Mouse (Mus musculus) brain, embryonic 14.5 days (tissue): Measurements from ENCODE around the gene Hist1h4h.

ENCODE experiments used
- CTCF ChIP-seq: fragments of 200-500 bp; IDR thresholded peaks from 2 replicates; pipeline ENCODE4 v1.5.1; 2012; ENCODE audit warnings: inconsistent platforms, mild to moderate bottlenecking, moderate library complexity, borderline replicate concordance; ENCODE audit not compliant: insufficient read depth, insufficient read length; ENCODE audit errors: extremely low read depth
- POLR2A ChIP-seq: fragments of 200-500 bp; IDR thresholded peaks from 2 replicates; pipeline ENCODE4 v1.6.1; 2012; ENCODE audit warnings: mild to moderate bottlenecking, inconsistent platforms, borderline replicate concordance; ENCODE audit not compliant: poor library complexity, insufficient read depth, insufficient read length, severe bottlenecking; ENCODE audit errors: extremely low read depth

- TF ChIP-seq CTCF (peak; percentile 84; the same call in 1 of the 2 replicates), POLR2A (no peak)
These were observed 6.2 kb upstream of the Hist1h4h start for GRCm38 (mm10) chr13:23524654-23525053.
